Mouse (Mus musculus): ENCODE measurements around the gene Sfswap. TPM values are rescaled to one million over a fixed set of nuclear protein-coding genes. Genes with fewer than 3 reads are reported as not detected.
"Not testable (repeated sequence)": the region's sequence is repeated elsewhere in the genome, so short reads cannot be mapped to it uniquely, and the experiment has no call there.

The Sfswap gene
- polyA plus RNA-seq, 1 experiment from 2014 or later, result 29.2 TPM

- Histone ChIP-seq H3K4me3 (replicated peaks) (no peak overlapping the region), H3K27me3 (replicated peaks) (no peaks in the 10 kb centered on the region), H3K4me2 (replicated peaks) (0 out of 2 replicates have a peak overlapping the region, but pooled peaks have one; percentile 16), H3K9me3 (no peaks in the 10 kb centered on the region), H3K27ac (no peak overlapping the region), H3K9ac (no peak overlapping the region), H3K36me3 (no peaks in the 10 kb centered on the region), H3K4me1 (replicated peaks) (0 out of 2 replicates have a peak, but pooled peaks cover 8% of the 10 kb centered on the region)
- 34% methylated on average over 19 of the region's 19 CpGs for WGBS
- peak; percentile 74 for ATAC-seq
These were observed 93.4 kb downstream of the Sfswap start for GRCm38 (mm10) chr5:129594116-129595114.

- Histone ChIP-seq H3K36me3 (no peaks in the 10 kb centered on the region; the same call in 1 of the 2 replicates), H3K27ac (no peak overlapping the region), H3K9me3 (no peaks in the 10 kb centered on the region), H3K4me3 (replicated peaks) (no peak overlapping the region), H3K4me1 (replicated peaks) (no peaks in the 10 kb centered on the region), H3K27me3 (replicated peaks) (no peaks in the 10 kb centered on the region), H3K9ac (no peak overlapping the region), H3K4me2 (replicated peaks) (peak overlapping the region; percentile 26; the same call in 1 of the 2 replicates)
- ATAC-seq, result peak; percentile 56
- 42% methylated on average over 16 of the region's 16 CpGs for WGBS
These were observed 101.1 kb downstream of the Sfswap start for GRCm38 (mm10) chr5:129602071-129602487.

- no peak for ATAC-seq
- H3K27ac ChIP-seq, result no peak overlapping the region
- no peaks in the 10 kb centered on the region for H3K27me3 ChIP-seq (replicated peaks)
- no peaks in the 10 kb centered on the region for H3K36me3 ChIP-seq
- no peaks in the 10 kb centered on the region for H3K9me3 ChIP-seq
- no peak overlapping the region for H3K4me3 ChIP-seq (replicated peaks)
- no peaks in the 10 kb centered on the region for H3K4me1 ChIP-seq (replicated peaks)
- H3K4me2 ChIP-seq (replicated peaks), result no peak overlapping the region
- H3K9ac ChIP-seq, result no peak overlapping the region
- WGBS, result 75% methylated on average over 8 of the region's 8 CpGs
These were observed 106.5 kb downstream of the Sfswap start for GRCm38 (mm10) chr5:129607476-129607875.

- no peaks in the 10 kb centered on the region for H3K4me1 ChIP-seq (replicated peaks)
- H3K27ac ChIP-seq, result no peak overlapping the region
- H3K9ac ChIP-seq, result no peak overlapping the region
- 6% methylated on average over 1 of the region's 1 CpGs for WGBS
- peak; percentile 78 for ATAC-seq
- no peak overlapping the region for H3K4me2 ChIP-seq (replicated peaks)
- H3K9me3 ChIP-seq, result no peaks in the 10 kb centered on the region
- H3K36me3 ChIP-seq, result no peaks in the 10 kb centered on the region
- H3K27me3 ChIP-seq (replicated peaks), result no peaks in the 10 kb centered on the region
- no peak overlapping the region for H3K4me3 ChIP-seq (replicated peaks)
These were observed 110.0 kb downstream of the Sfswap start for GRCm38 (mm10) chr5:129611060-129611459.

GRCm38 (mm10) chr5:129620600-129620999 lies 119.6 kb downstream of the Sfswap start:
- not testable (repeated sequence) for H3K4me2 ChIP-seq (replicated peaks); H3K9ac ChIP-seq; H3K36me3 ChIP-seq; H3K4me3 ChIP-seq (replicated peaks); H3K9me3 ChIP-seq; H3K27me3 ChIP-seq (replicated peaks); H3K4me1 ChIP-seq (replicated peaks); H3K27ac ChIP-seq
- ATAC-seq, result peak; percentile 49
- whole genome bisulfite sequencing, result 60% methylated on average over 9 of the region's 9 CpGs

Other genes with a start within 250 kb of the Sfswap start
- 4.0 and 4.6 TPM in 2 replicates for gene Mmp17, start 82.9 kb downstream of the Sfswap start, polyA plus RNA-seq (2015; fragmentation: Nextera tagmentation; extraction: Ambion mirVana)
- 2.9 and 3.5 TPM in 2 replicates for gene Zfp11, start 168.9 kb downstream of the Sfswap start, polyA plus RNA-seq (2015; fragmentation: Nextera tagmentation; extraction: Ambion mirVana)
- gene Sept14, start 207.3 kb downstream of the Sfswap start, polyA plus RNA-seq (2015; fragmentation: Nextera tagmentation; extraction: Ambion mirVana), result not detected in 2 replicates
- 189 and 197 TPM in 2 replicates for gene Mrps17, start 214.3 kb downstream of the Sfswap start, polyA plus RNA-seq (2015; fragmentation: Nextera tagmentation; extraction: Ambion mirVana)
- 86.1 and 94.2 TPM in 2 replicates for gene Nipsnap2, start 223.8 kb downstream of the Sfswap start, polyA plus RNA-seq (2015; fragmentation: Nextera tagmentation; extraction: Ambion mirVana)

Measured in intestine, embryonic 15.5 days (tissue).